Mouse (Mus musculus): ENCODE measurements at regions not wholly inside any gene's neighbourhood (a gene's known extent, or its start where the extent isn't known, plus 50 kb on each side); places are given as distances from the start of the nearest gene placed in this dataset.
"Not testable (repeated sequence)": the region's sequence is repeated elsewhere in the genome, so short reads cannot be mapped to it uniquely, and the experiment has no call there.

DNA sequence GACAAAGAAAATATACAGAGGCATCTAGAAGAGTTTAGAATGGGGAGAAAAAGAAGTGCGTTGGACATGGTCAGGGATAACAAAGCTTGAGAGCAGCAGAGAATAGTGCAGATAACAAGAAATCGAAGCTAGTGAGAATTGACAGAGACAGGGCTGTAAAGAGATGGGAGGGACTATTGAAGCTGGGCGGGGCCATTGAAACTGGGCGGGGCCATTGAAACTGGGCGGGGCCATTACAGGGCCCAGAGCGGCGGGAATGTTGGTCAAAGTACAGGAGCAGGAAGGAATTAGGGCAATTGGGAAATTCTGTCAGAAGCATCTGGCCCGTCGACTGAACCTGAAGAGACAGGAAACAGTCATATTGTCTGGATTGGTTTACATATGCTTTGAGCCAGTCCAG lies 243.3 kb upstream of the Srek1ip1 start:
- no peak for DNase-seq

DNA sequence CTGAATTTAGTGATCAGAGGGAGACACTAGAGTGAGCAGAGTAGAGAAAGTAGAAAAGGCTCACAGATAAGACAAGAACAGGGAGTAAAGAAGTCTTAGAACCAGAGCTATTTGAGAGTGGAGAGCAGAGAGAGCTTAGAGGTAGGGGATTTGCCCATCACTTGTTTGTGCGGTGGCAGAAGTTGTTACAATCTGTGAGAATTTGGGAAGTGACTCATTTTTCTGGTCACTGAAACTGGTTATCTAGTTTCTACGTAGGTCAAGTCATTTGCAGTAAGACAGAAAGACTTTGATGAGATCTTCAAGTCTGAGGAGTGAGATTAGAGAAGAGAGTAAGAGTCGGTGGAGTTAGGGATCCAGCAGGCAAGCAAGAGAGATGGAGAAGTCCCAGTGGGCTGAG lies 239.0 kb upstream of the Srek1ip1 start:
- no peak for DNase-seq

DNA sequence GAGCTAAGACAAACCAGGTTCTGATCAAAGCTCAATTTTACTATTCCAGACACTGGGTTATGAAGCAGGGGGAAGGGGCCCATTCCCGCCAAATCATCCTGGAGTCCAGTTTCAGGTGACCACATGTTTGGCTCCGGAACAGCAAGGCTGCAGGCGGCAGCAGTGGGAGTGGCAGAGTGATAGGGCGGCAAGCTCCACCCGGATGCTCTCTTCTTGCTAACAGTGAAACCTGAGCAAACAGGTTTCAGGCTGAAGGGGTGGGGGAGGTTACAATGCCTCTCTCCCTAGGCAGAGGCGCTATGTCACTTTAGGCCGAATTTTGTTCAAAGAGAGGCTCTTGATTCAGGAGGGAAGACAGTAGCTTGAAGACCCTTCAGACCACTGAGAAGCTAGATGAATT lies 235.7 kb upstream of the Srek1ip1 start:
- not testable (repeated sequence) for DNase-seq

DNA sequence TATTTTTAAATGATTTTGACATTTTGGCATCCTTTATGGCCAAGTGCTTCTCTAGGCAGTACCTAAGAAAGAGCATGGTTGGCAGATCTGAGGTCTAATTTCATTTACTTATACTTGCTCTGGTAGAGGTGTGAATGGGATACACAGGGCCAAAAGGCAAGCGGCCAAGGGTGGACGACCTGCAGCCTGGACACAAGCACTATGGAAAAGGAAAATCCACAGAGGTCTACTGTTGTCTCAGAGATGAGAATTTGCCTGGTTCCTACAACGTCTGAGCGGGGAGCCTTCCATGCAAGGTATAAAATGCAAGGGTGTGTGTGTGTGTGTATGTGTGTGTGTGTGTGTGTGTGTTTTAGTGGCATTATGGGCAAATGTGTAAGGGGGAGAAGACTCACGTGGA lies 232.4 kb upstream of the Srek1ip1 start:
- DNase-seq: no peak

DNA sequence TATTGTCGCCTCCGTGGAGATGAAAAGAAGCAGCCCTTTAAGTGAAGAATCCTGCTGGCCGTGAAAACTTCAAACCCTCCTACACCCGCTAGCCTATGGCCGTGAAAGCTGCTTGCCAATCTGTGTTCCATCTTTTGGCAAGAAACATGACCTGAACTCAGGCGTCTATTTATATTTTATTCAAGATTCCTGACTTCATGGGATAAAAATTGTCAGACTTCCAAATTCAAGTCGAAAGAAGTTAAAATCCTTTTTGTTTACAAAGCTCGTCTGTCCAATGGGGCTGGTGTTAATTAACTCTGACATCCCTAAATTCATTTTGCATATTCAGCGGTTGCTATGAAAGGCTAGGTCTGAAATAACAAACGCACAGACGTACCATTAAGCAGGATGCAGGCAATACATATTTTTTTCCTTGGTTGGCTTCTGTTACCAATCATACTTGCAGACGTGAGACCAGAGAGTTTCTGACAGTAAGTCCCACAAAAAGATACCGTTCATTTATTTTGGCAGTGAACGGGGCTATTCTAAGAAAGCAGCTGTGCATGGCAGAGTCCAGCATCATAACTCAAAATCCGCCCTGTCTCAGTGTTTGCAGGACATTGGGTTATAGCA lies 231.7 kb upstream of the Srek1ip1 start:
- DNase-seq: no peak

DNA sequence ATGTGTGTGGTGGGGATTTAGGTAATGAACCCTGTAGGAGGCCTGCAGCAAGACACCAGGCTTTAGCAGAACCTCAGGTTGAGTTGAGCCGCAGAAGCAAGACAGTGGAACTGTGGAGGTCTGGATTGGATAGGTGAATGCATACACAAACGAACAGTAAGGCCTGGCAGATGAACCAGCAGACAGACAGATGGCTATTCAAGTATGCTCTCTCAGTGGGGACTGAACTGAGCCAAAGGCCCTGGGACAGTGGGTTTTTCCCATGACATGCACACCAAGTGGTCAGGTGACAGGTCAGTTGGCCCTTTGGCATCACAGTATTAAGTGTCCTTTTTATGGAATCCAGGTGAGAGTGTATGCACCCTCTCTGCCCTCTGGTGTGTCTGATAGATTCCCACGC lies 229.7 kb upstream of the Srek1ip1 start:
- DNase-seq: no peak

DNA sequence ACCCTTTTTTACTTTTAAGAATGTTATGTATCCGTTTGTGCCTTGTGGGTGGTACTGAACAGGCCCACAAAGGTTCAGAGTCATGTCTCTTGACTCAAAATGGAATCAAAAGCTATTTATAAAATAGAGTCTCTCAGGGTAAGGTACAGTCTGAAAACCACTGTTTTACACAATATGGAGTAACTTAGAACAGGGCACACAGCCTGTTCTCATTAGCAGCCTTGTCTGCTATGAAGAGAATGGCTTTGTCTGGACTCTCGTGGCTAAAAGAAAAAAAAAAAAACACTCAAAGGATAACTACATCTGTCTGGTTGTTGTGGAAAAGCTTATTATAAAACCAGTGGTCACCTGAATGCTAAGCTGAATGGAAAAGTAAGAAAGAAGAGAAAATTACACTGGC lies 229.3 kb upstream of the Srek1ip1 start:
- no peak for DNase-seq

DNA sequence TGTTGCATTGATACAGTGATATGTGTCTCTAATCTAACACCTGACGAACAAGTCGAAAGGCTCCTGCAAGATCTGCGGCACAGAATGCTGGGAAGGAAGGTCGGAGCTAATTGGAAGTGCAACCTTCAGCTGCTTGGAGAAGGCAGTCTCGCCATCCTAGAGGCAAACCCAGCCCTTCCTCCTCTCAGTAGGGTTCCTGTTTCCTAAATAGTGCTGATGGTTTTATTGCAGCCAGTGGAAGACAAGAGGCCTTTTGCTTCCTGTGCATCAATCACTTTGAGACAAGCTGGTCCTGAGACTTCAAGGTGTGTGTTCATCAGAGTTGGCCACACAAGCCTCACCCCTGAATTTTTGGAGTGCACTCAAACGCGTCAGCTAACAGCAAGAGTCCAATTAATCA lies 228.4 kb upstream of the Srek1ip1 start:
- no peak for DNase-seq

DNA sequence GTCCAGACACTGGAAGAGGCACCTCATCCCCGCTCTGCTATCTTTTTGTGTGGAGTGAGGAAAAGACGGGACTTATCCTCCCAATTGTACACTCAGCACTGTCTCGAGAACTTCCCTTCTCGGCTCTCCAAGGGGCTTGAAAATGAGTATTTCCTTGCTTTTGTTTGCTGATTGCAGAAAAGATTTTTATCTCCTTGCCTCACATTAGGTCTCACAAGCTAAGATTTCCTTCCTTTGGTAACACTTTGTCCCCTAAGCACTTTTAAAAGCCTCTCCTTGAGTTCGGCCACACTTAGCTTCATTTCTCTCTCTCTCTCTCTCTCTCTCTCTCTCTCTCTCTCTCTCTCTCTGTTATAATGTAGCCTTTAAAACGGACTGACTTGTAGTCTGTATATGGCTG lies 222.5 kb upstream of the Srek1ip1 start:
- no peak for DNase-seq

DNA sequence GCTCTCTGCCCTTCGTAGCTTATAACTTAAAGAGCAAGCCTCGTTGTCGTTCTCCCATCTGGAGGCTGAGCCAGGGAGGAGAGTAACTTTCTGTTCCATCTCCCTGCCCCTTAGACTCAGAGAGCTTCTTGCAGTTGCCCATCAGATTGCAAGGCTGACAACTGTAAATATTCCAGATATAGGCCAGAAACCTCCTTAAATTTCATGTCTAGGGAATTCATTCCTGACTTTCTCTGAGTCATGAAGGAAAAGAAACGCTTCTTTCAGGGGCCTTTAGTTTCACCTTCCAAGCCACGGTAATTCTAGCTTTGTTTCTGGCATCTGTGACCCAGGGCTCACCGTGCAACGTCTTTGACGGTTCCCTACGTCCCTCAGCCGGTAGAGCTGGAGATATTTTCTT lies 220.0 kb upstream of the Srek1ip1 start:
- no peak for DNase-seq

DNA sequence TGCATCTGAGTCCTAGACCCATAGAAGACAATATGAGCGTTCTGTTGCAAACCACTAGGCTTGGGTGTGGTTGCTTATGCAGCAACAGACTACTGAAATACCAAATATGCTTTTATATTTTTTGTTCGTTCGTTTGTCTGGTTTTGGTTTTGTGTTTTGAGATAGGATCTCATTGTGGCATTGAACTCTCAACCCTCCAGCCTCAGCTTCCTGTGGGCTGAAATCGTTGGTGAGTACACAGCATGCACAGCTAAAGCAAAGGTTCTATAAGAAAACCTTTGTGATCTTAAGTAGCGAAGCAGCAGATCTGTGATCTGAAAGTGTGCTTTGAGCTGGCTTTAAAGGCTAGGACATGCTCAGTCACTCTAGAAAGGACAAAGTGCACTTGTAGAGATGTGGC lies 217.9 kb upstream of the Srek1ip1 start:
- DNase-seq: peak; percentile 32

DNA sequence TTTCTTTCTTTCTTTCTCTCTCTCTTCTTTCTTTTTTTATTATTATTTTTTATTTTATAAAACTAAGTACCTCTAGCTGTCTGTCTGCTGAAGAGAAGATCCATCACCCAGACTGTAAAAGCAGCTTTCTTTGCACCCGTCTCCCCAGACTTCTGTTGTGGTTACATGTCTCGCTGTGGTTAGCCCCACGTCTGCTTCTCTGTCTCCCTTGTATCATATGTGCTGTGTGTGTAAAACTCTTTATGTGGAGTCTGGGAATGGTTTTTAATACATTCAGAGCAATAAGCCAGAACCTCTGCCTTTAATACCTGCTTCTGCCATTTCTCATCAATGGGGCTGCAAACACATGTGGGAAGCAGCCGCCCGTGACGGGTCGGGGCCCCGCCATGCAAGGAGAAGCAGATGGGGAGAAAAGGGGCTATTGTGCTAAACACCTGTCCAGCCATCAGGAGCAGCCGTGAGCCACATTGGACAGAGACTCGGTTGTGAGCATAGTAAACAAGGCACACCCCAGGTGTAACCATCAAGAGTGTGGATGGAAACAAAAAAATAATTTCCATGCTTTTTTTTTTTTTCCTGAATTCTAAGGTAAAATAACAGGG lies 216.0 kb upstream of the Srek1ip1 start:
- peak; percentile 47 for DNase-seq

DNA sequence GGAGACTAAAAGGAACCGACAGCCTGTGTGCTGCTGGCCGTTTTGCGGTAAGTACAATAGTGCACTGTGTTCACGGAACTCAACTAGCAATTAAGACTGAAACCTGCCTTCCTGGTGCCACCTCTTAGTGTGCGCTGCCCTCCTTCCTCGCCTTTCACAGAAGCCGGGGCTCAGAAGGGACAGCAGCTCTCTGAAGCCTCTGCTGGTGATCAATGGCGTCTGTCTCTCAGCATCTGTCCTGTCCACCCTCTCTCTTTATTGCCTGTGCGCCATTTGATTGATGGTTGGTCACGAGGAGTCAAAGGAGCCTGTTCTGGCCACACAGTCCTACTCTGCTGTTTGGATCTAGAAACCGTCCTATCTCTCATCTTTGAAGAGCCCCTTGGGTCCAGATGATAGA lies 214.4 kb upstream of the Srek1ip1 start:
- no peak for DNase-seq

DNA sequence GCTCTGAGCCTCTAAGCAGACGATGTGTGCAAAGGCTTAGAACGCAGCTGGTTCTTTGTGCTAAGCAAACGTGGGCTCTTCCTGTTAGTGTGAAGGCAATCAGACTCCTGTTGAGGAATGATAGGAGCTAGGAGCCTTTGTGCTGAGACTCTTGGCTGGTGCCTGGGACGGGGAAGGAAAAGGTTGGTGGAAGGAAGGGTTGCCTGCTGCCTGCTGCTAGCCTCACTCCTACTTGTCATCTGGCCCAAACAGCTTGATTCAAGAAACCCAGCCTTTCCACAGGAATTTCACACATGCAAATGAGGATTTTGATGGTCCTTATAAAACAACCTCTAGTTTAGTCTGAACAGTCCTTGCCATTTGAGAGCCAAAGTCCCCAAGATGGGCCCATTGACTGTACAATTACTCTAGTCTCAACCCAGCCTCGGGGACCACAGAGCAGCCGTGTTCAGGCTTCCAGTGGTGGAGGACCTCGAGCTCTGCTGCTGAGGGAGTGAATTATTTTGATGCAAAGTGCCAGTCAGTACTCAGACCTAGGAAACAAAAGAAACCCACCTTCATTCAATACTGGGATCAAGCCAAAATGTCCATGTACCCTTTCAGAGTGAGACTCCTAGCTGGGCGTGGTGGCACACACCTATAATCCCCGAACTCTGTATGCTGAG lies 211.5 kb upstream of the Srek1ip1 start:
- no peak for DNase-seq
